In the genomic region with DNA sequence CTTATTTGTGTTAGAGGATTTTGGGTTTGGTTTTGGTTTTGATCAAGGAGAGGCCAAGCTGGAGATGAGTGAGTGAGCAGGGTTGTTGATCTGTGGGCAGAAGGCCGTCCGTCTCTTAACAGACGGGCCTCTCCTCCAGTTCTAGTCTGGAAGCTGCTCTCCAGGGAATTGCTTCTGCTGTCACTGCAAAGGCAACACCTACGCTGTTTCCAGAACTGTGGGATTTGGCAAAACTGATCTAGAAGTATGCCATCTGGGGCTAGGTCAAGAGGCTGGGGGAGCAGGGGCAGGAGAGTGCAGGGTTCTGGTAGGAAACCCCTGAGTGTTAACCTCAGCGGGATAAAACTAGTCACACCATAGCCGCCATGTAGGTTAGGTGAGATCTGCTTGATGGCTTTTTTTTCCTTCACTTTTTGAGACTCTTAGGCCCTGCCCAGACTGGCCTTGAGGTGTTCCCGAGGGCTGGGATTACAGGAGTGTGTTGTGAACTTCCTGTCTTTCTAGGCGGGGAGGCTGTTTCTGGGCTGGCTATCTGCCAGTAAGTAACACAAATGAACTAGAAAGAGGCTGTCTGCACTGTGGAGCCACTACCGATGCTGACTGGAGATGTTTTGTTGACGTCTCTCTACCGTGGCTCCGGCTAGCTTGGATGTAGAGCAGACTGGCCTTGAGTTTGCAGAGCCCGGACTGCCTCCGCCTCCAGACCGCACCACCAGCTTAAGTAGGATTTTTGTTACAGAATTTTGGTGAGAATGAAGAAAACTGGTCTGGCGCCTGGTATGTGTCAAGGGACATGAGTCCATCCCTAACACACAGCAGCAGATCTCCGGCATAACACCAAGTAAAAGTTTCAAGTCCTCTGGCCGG, we compare ENCODE assay signal across 7 mouse cellular contexts. TPM values are rescaled to one million over a fixed set of nuclear protein-coding genes. Genes with fewer than 3 reads are reported as not detected.
DNase-seq lines count a peak whose midpoint lies in the region; ATAC-seq and TF ChIP-seq lines count a peak whose summit lies in the region.

TSS of gene Atp6v1g2 (plus strand) at position 547 of the 867 bp plus-strand sequence.

- DNase-seq in liver, adult 2 months (ENCODE audit: extremely low read depth, low read depth, low spot score): no peak
- DNase-seq in liver: no peak
- DNase-seq in adrenal gland, postnatal 4 days (ENCODE audit: low spot score in 2 of 2): no peak
- no peak for DNase-seq in left cerebral cortex, postnatal 10 days (ENCODE audit: extremely low spot score in 1 of 2, low spot score in 2 of 2)
- DNase-seq in naive thymus-derived CD4-positive, alpha-beta T cell, adult 2 months (ENCODE audit: low read depth): peak; percentile 66
- no peak for DNase-seq in right cerebral cortex, postnatal 14 days

- H3K27ac ChIP-seq in liver, adult 2 months (replicated peaks; ENCODE audit: insufficient read depth, low read depth, low read length): peak within 1 kb of the TSS; percentile 47
- H3K27ac ChIP-seq in forebrain, embryonic 15.5 days (replicated peaks): peak within 1 kb of the TSS; percentile 96

- no peak for ATAC-seq in forebrain, embryonic 15.5 days (replicated peaks)

- 68% methylated on average over 18 of the region's 18 CpGs for WGBS in liver, adult 2 months
- 73% methylated on average over 18 of the region's 18 CpGs for WGBS in forebrain, embryonic 15.5 days

- H3K4me1 ChIP-seq in liver, adult 2 months (ENCODE audit: control insufficient read depth, insufficient read depth, low read length): peaks cover 4% of the 10 kb centered on the region; the same call in 1 of the 2 replicates
- peaks cover 40% of the 10 kb centered on the region for H3K4me1 ChIP-seq in forebrain, embryonic 15.5 days

- H3K4me2 ChIP-seq in forebrain, embryonic 15.5 days (replicated peaks): peak within 1 kb of the TSS; percentile 95

- no peaks in the 10 kb centered on the region for H3K9me3 ChIP-seq in forebrain, embryonic 15.5 days

- no peak for TF ChIP-seq POLR2A in liver, adult 2 months (IDR thresholded peaks at IDR 0.05; ENCODE audit: extremely low read depth, insufficient read depth, low read length)

- no peak for TF ChIP-seq CTCF in liver, adult 2 months (IDR thresholded peaks at IDR 0.05; ENCODE audit: low read depth, low read length)

- peaks cover 20% of the 10 kb centered on the region; the same call in 1 of the 2 replicates for H3K79me2 ChIP-seq in liver, adult 2 months (ENCODE audit: control insufficient read depth, insufficient read depth, low read length)

- H3K36me3 ChIP-seq in liver, adult 2 months (ENCODE audit: control insufficient read depth, insufficient read depth, low read length): no peaks in the 10 kb centered on the region; the same call in 1 of the 2 replicates
- H3K36me3 ChIP-seq in forebrain, embryonic 15.5 days: peaks cover 23% of the 10 kb centered on the region

- peak within 1 kb of the TSS; percentile 60; the same call in 1 of the 2 replicates for H3K4me3 ChIP-seq in liver, adult 2 months (ENCODE audit: insufficient read depth, low read depth, low read length)
- H3K4me3 ChIP-seq in forebrain, embryonic 15.5 days: peak within 1 kb of the TSS; percentile 56

- no peaks in the 10 kb centered on the region for H3K27me3 ChIP-seq in liver, adult 2 months (ENCODE audit: control insufficient read depth, insufficient read depth, low read length)
- no peaks in the 10 kb centered on the region for H3K27me3 ChIP-seq in forebrain, embryonic 15.5 days

- intact Hi-C loops in left cerebral cortex, postnatal 10 days (cut with DNase I): no loop called here

- H3K9ac ChIP-seq in liver, adult 2 months (ENCODE audit: low read depth, low read length): 0 out of 2 replicates have a peak within 1 kb of the TSS, but pooled peaks have one; percentile 20
- no peak within 1 kb of the TSS; the same call in 1 of the 2 replicates for H3K9ac ChIP-seq in forebrain, embryonic 15.5 days (replicated peaks)

RNA-seq across cellular contexts. Expression of gene Atp6v1g2, which starts in this region (rescaled TPM):
- 0.28 and 0.34 TPM in 2 replicates for total RNA-seq in liver, adult 2 months (2014; rRNA removed)
- polyA plus RNA-seq in liver, adult 2 months (2012; rRNA removed): 1.6 and 2.7 TPM in 2 replicates
- 10 to 100 TPM; 11.4 to 12.4 TPM for total RNA-seq in adrenal gland, postnatal 4 days (2021)
- polyA plus RNA-seq in forebrain, embryonic 15.5 days (2015; fragmentation: Nextera tagmentation; extraction: Ambion mirVana): 38.2 and 41.5 TPM in 2 replicates
- 100 to 1,000 TPM; 329 to 351 TPM for total RNA-seq in left cerebral cortex, postnatal 10 days (2021)

Comparison
In these comparisons a context has a peak if more than half of its experiments do, and no peak if none do; other contexts are left out.
1. RNA of gene Atp6v1g2 (total RNA-seq): 329 to 351 TPM in left cerebral cortex, postnatal 10 days; 11.4 to 12.4 TPM in adrenal gland, postnatal 4 days and 0.28 to 0.34 TPM in liver, adult 2 months; every median in the first group is over 10 times any median in the second.
2. RNA of gene Atp6v1g2 (polyA plus RNA-seq): 38.2 to 41.5 TPM in forebrain, embryonic 15.5 days; 1.6 to 2.7 TPM in liver, adult 2 months; every median in the first group is over 10 times any median in the second.